Mouse (Mus musculus) right cerebral cortex, adult 18-20 months (tissue): ENCODE data around the gene Arhgef11.

ENCODE experiments used
- DNase-seq: peaks from one replicate; pipeline ENCODE4 v3.0.0; 2022; ENCODE audit warnings: mixed read lengths

Arhgef11 gene

DNA sequence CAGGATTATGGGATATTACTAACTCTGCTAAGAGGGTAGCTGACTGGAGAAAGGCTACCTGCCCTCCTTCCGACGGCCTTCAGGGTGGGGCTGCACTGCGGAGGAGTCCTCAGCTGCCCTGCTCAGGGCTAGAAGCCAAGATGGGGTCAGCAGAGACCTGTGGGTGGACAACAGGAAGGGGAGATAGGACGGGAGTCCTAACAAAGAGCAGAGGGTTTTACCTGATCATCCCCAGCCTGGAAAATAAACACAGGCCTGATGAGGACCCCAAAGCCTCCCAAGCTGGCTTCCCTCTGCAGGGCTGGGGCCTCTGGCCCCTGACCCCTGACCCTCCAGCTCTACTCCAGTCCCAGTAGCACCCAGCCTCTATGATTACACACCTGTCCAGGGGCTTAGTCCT lies 145.8 kb downstream of the Arhgef11 start:
- DNase-seq: no peak

DNA sequence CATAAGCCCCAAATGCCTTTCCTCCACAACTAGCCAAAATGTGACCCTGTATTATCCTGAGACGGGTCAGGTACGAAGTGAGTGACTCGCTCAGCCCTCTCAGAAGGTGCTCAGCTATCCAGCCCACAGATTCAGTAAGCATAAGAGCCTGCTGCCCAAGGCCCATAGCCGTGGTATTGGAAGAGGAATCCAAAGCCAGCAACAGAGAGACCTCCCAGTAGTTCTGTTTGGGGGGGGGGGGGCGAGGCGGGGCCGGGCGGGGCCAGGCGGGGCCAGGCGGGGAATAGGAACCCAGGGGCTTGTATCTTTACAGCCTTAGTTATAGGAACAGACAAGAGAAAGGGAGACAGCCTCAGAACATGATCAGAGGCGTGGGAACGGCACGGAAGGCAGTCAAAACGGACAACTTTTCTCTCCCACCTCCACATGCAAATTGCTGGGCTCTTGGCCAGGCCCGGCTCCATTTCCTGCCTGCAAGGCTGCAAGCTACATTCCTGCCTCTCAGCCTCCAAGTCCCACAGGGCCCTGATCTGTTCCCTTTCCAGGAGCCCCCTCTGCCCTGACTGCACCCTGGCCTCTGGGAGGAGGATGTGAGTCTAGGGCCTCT lies 146.4 kb downstream of the Arhgef11 start:
- DNase-seq: peak; percentile 88

DNA sequence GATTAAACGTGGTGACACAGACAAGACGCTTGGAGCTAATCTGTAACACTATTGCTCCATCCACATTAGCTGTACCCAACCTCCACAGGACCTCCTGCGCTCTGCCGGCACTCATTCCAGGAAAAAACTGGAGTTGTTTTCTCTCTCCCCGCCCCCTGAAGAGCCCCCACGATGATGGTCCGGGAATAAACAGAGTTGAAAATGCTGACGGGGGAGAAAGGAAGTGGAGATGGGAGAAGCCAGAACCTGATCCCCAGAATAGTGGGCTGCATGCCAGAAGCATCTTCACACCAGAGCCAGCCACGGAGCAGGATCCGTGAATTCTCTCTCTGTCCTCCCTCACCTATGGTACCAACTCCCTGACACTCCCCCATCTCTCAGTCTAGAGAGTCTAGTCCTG lies 147.1 kb downstream of the Arhgef11 start:
- peak; percentile 17 for DNase-seq

DNA sequence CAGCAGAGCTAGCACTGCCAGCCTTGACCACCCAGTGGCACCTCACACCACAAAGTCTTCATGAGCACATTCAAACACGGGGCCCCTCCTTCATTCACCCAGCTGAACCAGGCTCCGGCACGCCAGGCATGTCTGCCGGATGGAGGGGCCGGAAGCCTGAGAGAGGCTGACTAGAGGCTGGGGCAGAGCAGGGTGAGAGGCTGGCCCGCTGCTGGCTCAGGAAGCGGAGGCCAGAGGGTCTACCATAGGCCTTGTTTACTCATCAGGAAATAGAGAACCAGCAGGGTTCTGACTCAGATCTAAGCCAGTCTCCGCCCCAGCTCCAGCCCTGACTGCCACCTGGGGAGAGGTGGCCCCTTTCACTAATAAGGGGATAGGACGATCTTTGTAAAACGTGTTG lies 147.7 kb downstream of the Arhgef11 start:
- no peak for DNase-seq

DNA sequence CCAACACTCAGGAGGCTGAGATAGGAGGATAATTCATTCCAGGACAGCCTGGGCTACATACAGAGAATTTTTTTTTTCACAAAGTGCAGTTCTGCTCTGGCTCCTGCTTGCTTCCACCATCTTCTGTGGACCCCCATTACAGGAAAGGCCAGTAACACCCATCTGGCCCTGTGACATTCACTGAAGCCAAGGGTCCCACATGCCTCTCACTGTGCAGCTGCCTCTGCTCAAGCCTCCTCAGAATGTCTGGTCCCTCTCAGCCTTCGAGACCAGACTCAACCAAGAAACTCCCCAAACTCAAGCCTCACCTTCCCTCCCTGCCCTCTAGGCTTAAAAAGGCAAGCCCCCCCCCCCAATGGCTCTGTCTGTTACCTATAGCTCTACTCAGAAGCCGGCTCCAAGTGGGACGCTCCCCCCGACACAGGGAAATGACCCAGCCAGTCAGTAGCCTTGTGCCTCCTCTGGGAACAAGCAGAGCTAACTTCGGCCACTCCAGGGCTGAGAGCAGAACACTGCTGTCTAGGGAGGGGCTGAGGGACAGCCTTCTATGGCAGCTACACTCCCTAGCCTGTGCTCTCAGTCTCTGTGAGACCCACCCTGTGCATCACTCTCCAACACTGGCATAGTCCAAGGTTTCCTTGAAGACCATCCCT lies 148.4 kb downstream of the Arhgef11 start:
- no peak for DNase-seq

DNA sequence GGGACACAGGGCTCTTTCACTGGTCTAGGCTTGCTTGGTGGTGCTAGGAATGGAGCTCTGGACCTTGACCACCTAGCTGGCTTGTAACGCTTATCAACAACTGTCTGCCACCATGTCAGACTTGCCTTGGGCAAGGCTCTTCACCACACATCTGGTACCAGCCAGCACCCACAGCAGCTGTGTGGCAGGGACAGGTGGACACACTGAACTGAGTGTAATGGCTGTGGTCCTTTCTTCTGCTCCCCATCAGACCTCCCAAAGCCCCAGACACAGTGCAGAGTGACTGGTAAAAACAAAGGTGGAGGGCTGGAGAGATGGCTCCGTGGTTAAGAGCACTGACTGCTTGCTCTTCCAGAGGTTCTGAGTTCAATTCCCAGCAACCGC lies 148.9 kb downstream of the Arhgef11 start:
- DNase-seq: no peak

DNA sequence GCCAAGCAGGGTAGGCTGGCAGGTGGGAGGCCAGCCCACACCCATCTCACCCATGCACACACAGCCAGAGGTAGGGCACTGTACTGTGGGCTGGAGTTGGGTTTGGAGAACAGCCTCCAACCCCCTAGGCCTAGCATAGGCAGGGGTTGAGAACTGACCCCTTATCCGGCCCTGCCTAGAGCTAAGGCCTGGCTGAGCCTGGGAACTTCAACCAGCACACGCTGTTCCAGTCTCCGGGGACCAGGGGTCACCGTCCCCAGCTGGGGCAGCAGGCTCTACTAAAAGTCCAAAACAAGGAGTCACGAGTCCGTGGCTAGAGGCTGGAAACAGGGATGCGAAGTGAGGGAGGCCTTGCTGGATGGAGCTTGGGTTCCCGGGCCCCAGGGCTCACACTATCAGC lies 150.4 kb downstream of the Arhgef11 start:
- no peak for DNase-seq

DNA sequence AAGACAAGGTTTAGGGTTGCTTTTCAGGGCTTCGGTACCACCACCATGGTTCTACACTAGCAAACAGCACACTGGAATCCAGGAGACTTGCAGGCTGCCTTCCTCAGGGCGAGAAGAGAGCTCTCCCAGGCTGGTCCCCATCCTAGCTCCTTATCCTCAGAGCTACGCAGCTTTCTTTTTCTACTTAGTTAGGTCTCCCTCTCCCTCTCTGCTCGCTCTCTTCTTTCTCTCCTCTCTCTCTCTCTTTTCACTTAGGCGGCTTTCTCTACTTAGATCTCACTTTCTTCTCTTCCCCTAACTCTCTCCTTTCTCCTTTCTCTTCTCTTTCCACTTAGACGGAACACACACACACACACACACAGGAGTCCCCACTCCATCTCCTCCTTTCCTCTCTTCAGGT lies 151.1 kb downstream of the Arhgef11 start:
- no peak for DNase-seq

DNA sequence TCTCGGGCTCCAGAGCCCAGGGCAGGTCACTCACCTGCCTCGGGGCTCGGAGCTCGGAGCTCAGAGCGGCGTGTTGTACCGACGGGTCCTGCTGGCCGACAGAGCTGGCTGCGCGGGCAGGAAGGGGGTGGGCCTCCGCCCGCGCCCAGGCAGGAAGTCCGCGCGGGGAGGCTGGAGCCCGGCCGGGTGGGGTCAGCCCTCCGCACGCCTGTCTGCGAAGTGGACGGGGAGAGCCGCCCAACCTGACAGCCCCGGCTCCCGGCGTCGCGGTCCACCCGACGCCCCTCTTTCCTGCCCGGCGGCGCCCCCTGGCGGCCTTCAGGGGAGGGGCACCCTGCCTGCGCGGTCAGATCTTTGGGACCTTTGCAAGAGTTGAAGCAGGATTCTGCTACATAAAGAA lies 151.5 kb downstream of the Arhgef11 start:
- DNase-seq: peak; percentile 32

DNA sequence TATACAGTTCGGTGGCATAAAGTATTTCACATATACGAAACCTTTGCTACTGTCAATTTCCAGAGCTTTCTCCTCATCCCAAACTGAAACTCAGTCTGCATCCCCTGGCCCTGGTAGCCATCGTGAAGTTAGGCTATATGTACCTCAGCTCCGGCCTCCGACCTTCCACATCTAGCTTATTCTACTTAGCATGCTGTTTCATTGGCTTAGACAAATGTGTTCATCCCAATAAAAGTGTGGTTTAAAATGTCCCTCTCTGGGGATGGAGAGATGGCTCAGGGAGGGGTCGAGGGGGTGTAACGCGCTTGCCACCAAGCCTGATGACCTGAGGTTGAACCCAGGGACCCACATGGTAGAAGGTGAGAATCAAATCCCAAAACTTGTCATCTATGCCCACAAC lies 152.1 kb downstream of the Arhgef11 start:
- no peak for DNase-seq

DNA sequence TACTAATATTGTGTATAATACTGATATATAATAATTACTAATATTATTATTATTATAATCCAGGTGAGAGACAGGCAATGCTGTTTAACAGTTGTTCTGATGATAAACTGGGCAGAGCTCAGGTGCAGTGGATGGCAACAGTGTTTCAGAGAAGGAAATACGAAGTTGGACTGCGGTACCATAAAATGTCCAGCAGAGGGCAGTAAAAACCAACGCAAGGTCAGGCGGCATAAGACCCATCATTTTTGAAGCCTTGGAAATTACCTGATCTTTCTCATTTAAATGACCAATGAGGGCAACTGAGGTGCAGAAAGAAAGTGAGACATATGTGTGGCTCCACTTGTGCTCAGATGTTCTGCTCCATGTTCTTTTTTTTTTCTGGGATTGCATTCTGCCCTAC lies 152.9 kb downstream of the Arhgef11 start:
- peak; percentile 24 for DNase-seq

DNA sequence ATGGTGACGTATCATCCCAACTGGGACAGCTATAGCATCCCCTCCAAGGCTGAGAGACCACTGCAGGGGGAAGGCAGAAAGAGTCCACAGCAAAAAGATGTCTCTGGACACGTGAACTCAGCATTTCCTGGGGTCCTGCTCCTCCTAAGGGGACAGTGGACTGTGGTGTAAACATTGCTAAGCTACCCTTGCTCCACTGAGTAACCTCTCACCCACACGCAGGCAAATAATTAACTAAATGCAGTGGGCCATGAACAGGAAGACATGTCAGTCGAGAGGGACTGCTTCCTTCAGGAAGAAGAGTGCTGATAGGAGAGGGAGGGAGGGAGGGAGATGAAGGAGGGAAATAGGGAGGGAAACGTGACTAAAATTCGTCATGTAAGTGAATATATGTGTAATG lies 153.7 kb downstream of the Arhgef11 start:
- DNase-seq: no peak

DNA sequence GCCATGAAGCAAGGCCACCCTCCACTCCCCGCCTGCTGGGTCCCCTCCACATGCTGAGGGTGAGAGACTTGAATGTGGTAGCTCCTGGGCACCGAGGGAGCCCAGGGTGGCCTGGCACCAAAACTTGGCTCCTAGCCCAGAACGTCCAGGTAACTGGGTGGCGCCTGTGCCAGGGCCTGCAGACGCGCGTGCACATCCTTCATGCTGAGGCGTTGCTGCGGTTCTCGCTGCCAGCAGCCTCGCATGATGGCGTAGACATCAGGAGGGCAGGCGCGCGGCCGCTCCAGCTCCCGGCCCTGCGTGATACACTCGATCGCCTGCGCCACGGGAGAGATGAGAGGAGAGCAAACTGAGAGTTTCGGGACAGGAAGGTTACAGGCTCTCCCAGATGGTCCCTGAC lies 160.9 kb downstream of the Arhgef11 start:
- DNase-seq: no peak

DNA sequence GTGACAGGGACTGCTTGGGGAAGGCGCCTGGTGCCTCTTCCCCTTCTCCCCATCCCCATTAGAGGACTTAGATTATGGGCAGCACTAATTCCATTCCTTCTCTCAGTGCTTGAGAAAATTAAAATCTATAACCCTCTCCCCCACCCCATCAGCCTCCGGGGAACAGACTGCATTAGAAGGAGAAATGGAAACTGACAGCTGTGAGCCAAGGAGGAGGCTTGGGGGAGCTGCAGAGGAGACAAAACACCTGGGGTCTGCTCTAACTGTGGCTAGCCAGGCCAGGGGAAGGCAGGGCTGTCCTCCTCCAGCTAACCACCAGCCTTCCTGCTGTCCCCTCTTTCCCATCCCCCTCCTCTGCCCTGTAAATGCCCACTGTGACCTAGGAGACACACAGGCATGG lies 161.7 kb downstream of the Arhgef11 start:
- no peak for DNase-seq

DNA sequence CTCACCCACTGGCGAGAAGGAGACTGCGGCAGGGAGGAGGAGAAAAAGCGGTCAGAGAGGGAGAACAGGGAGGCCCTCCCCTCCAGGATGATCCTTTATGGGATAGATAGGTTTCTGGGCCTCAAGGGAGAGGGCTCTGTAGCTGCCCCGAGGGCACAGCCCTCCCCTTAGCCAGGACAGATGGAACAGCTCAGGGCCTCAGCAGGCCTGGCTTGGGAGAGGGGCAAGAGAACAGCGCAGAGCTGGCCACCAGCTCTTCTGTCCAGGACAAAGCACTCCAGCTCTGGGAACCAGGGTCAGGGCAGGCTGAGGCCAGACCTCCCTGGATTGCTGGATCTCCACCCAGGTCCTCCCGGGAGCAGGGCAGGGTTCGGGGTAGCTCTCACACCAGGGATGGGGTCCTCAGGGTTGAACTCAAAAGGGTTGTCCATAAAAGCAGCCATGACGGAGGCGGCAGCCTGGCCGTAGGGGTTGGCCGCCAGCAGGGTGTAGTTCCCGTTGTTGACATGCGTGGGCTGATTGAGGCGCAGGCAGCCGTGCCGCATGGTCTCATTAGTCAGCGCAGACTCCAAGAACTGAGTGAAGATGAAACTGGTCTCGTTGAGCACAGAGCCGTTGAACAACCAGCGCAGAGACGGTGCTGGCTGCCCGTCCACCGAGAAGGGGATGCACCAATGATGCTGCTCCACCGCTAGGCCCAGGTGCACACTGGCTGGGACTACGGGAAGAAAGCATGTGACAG lies 166.1 kb downstream of the Arhgef11 start:
- no peak for DNase-seq

DNA sequence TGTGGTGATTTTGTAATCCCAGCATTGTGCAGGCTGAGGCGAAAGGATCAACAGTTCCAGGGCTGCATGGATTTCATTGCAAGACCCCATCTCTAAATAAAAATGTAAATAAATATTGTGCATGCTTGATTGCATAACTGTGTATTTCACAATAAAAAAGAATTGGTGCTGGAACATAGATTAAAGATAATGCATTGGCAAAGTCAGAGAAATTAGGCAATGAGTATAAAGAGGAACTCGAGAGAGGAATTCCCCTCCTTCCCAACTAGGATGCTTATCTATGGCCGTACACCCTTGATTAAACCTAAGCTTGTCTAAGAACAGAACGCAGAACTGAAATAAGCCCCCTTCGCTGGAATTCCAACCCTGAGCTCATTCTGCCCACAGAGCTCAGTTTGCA lies 167.8 kb downstream of the Arhgef11 start:
- DNase-seq: no peak

DNA sequence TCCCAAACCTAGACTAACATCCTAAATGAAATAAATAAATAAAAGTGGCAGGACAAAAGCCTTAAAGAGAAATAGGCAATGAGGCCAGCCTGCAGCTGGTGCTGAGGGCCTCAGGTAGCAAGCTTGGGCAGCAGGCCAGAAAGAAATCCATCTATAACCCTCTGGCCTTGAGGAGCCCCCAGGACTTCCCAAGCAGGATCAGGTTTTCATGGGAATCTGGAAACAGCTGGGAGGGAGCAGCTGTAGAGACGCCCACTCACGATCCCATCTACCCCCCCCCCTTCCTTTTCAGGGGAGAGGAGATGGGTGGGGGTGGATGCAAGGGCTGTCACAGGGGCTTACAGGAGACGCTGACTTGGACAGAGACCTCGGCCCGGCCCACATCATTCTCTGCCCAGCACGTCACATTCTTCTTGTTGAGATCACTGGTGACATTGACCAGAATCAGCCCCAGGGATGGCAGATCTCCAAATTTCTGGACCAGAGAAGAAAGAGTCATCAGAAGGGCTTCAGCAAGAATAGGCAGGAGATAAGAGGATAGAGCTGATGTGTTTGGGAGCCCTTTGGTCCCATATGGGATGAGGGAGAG lies 168.4 kb downstream of the Arhgef11 start:
- no peak for DNase-seq
